Mouse (Mus musculus) limb, embryonic 15.5 days (tissue): ENCODE results near the gene Tbx5. TPM values are rescaled to one million over a fixed set of nuclear protein-coding genes. Genes with fewer than 3 reads are reported as not detected.

Source experiments
- ATAC-seq: fragments of 200-750 bp; cut with Nextera tagmentation; 2 replicates; pipeline ENCODE4 v1.8.0; 2017; ENCODE audit warnings: low read depth, moderate TSS enrichment; ENCODE audit not compliant: insufficient number of reproducible peaks, low FRiP score, low TSS enrichment
- H3K27ac ChIP-seq: fragments of 300-500 bp; sonication (generic); 2 replicates; pipeline ENCODE4 v1.5.1; 2015; ENCODE audit warnings: moderate library complexity, mild to moderate bottlenecking, inconsistent platforms
- H3K27me3 ChIP-seq: fragments of 300-500 bp; sonication (generic); 2 replicates; pipeline ENCODE4 v1.6.1; 2015; ENCODE audit warnings: inconsistent platforms
- H3K36me3 ChIP-seq: fragments of 300-500 bp; sonication (generic); 2 replicates; pipeline ENCODE4 v1.6.1; 2015; ENCODE audit warnings: inconsistent platforms
- H3K4me1 ChIP-seq: fragments of 300-500 bp; sonication (generic); 2 replicates; pipeline ENCODE4 v1.6.1; 2015; ENCODE audit warnings: inconsistent platforms
- H3K4me2 ChIP-seq: fragments of 300-500 bp; sonication (generic); 2 replicates; pipeline ENCODE4 v1.6.1; 2015; ENCODE audit warnings: mild to moderate bottlenecking, inconsistent platforms
- H3K4me3 ChIP-seq: fragments of 300-500 bp; sonication (generic); 2 replicates; pipeline ENCODE4 v1.5.1; 2015; ENCODE audit warnings: mild to moderate bottlenecking, inconsistent platforms
- H3K9ac ChIP-seq: fragments of 300-500 bp; sonication (generic); 2 replicates; pipeline ENCODE4 v1.6.1; 2015; ENCODE audit warnings: inconsistent platforms
- H3K9me3 ChIP-seq: fragments of 300-500 bp; sonication (generic); 2 replicates; pipeline ENCODE4 v1.6.1; 2016; ENCODE audit warnings: inconsistent platforms
- WGBS: fragments of 180-500 bp; shearing (Covaris S2); methylation state at CpG from one replicate; pipeline ENCODE4 v1.1.7; 2015; 5-methylcytosine and 5-hydroxymethylcytosine counted together
- polyA plus RNA-seq: library from polyadenylated mRNA; unstranded; fragments of >200 nt; fragmentation: Nextera tagmentation; extraction: Ambion mirVana; gene quantifications from 2 replicates; pipeline ENCODE4 v1.2.1, GENCODE M21; 2015

Gene Tbx5
- polyA plus RNA-seq: 18.1 and 21.3 TPM in 2 replicates

GRCm38 (mm10) chr5:119832479-119832796, at the start of gene Tbx5:
Tbx5 (plus strand) TSS chr5:119832668.
- Histone ChIP-seq H3K9ac (peak within 1 kb of the TSS; percentile 47), H3K4me2 (peak within 1 kb of the TSS; percentile 50), H3K27me3 (peaks cover 66% of the 10 kb centered on the region), H3K36me3 (no peaks in the 10 kb centered on the region), H3K4me3 (peak within 1 kb of the TSS; percentile 48), H3K4me1 (peaks cover 19% of the 10 kb centered on the region), H3K27ac (peak within 1 kb of the TSS; percentile 90), H3K9me3 (no peaks in the 10 kb centered on the region)
- WGBS: 4% methylated on average over 16 of the region's 16 CpGs
- no peak for ATAC-seq

- no peak overlapping the region for H3K27ac ChIP-seq
- WGBS: 87% methylated on average over 7 of the region's 7 CpGs
- no peak for ATAC-seq
Measured at GRCm38 (mm10) chr5:119785959-119786358, 46.5 kb upstream of the Tbx5 start.

GRCm38 (mm10) chr5:119791664-119792063, 40.8 kb upstream of the Tbx5 start:
- Histone ChIP-seq H3K27ac (peak overlapping the region; percentile 38; the same call in 1 of the 2 replicates), H3K9me3 (no peaks in the 10 kb centered on the region), H3K4me3 (no peak overlapping the region), H3K4me1 (peaks cover 10% of the 10 kb centered on the region), H3K9ac (no peak overlapping the region), H3K27me3 (peaks cover 45% of the 10 kb centered on the region), H3K4me2 (no peak overlapping the region), H3K36me3 (no peaks in the 10 kb centered on the region)
- 14% methylated on average over 5 of the region's 5 CpGs for WGBS
- ATAC-seq: no peak

More at GRCm38 (mm10) chr5:119785959-119786358, 46.5 kb upstream of the Tbx5 start:
- Histone ChIP-seq H3K9me3 (no peaks in the 10 kb centered on the region), H3K9ac (no peak overlapping the region), H3K4me2 (no peak overlapping the region), H3K4me3 (no peak overlapping the region), H3K4me1 (no peaks in the 10 kb centered on the region), H3K36me3 (no peaks in the 10 kb centered on the region), H3K27me3 (peaks cover 10% of the 10 kb centered on the region; the same call in 1 of the 2 replicates)

GRCm38 (mm10) chr5:119793972-119794371, 38.5 kb upstream of the Tbx5 start:
- WGBS: 10% methylated on average over 4 of the region's 4 CpGs
- no peak overlapping the region for H3K9ac ChIP-seq
- no peak overlapping the region for H3K4me3 ChIP-seq
- ATAC-seq: no peak
- H3K9me3 ChIP-seq: no peaks in the 10 kb centered on the region
- H3K4me2 ChIP-seq: no peak overlapping the region
- no peak overlapping the region for H3K27ac ChIP-seq
- H3K27me3 ChIP-seq: peaks cover 64% of the 10 kb centered on the region
- H3K4me1 ChIP-seq: peaks cover 16% of the 10 kb centered on the region
- H3K36me3 ChIP-seq: no peaks in the 10 kb centered on the region

- Histone ChIP-seq H3K4me1 (peaks cover 25% of the 10 kb centered on the region), H3K27me3 (peaks cover 78% of the 10 kb centered on the region), H3K27ac (no peak overlapping the region), H3K9me3 (no peaks in the 10 kb centered on the region), H3K4me3 (no peak overlapping the region), H3K36me3 (no peaks in the 10 kb centered on the region), H3K9ac (no peak overlapping the region), H3K4me2 (no peak overlapping the region)
- 12% methylated on average over 6 of the region's 6 CpGs for WGBS
- ATAC-seq: no peak
Measured at GRCm38 (mm10) chr5:119795376-119795775, 37.1 kb upstream of the Tbx5 start.

GRCm38 (mm10) chr5:119795777-119796176, 36.7 kb upstream of the Tbx5 start:
- peaks cover 82% of the 10 kb centered on the region for H3K27me3 ChIP-seq
- no peak for ATAC-seq
- H3K36me3 ChIP-seq: no peaks in the 10 kb centered on the region
- no peak overlapping the region for H3K27ac ChIP-seq
- no peak overlapping the region for H3K4me3 ChIP-seq
- H3K4me1 ChIP-seq: peaks cover 28% of the 10 kb centered on the region
- H3K4me2 ChIP-seq: no peak overlapping the region
- WGBS: 16% methylated on average over 3 of the region's 3 CpGs
- H3K9me3 ChIP-seq: no peaks in the 10 kb centered on the region
- no peak overlapping the region for H3K9ac ChIP-seq

GRCm38 (mm10) chr5:119796443-119797160, 35.9 kb upstream of the Tbx5 start:
- Histone ChIP-seq H3K4me2 (no peak overlapping the region), H3K27ac (0 out of 2 replicates have a peak overlapping the region, but pooled peaks have one; percentile 12)
- ATAC-seq: no peak

GRCm38 (mm10) chr5:119797580-119798150, 34.8 kb upstream of the Tbx5 start:
- Histone ChIP-seq H3K9ac (no peak overlapping the region), H3K27ac (0 out of 2 replicates have a peak overlapping the region, but pooled peaks have one; percentile 24), H3K4me1 (peaks cover 21% of the 10 kb centered on the region), H3K4me3 (peak overlapping the region; percentile 16), H3K4me2 (no peak overlapping the region), H3K27me3 (peaks cover 91% of the 10 kb centered on the region), H3K9me3 (no peaks in the 10 kb centered on the region), H3K36me3 (no peaks in the 10 kb centered on the region)
- WGBS: 7% methylated on average over 26 of the region's 26 CpGs
- no peak for ATAC-seq

More at GRCm38 (mm10) chr5:119796443-119797160, 35.9 kb upstream of the Tbx5 start:
- H3K9me3 ChIP-seq: no peaks in the 10 kb centered on the region
- H3K4me1 ChIP-seq: peaks cover 27% of the 10 kb centered on the region
- H3K36me3 ChIP-seq: no peaks in the 10 kb centered on the region
- H3K27me3 ChIP-seq: peaks cover 87% of the 10 kb centered on the region
- no peak overlapping the region for H3K9ac ChIP-seq
- 3% methylated on average over 33 of the region's 33 CpGs for WGBS
- peak overlapping the region; percentile 16 for H3K4me3 ChIP-seq

GRCm38 (mm10) chr5:119798261-119798660, 34.2 kb upstream of the Tbx5 start:
- no peak for ATAC-seq
- Histone ChIP-seq H3K4me3 (no peak overlapping the region), H3K9ac (no peak overlapping the region), H3K36me3 (no peaks in the 10 kb centered on the region), H3K27ac (peak overlapping the region; percentile 3; the same call in 1 of the 2 replicates), H3K9me3 (no peaks in the 10 kb centered on the region), H3K4me2 (no peak overlapping the region), H3K4me1 (peaks cover 22% of the 10 kb centered on the region), H3K27me3 (peaks cover 97% of the 10 kb centered on the region)
- WGBS: 26% methylated on average over 4 of the region's 4 CpGs

- Histone ChIP-seq H3K4me2 (no peak overlapping the region), H3K36me3 (no peaks in the 10 kb centered on the region), H3K27ac (peak overlapping the region; percentile 44), H3K27me3 (peaks cover 99% of the 10 kb centered on the region), H3K4me1 (peaks cover 28% of the 10 kb centered on the region), H3K9me3 (no peaks in the 10 kb centered on the region), H3K9ac (no peak overlapping the region), H3K4me3 (no peak overlapping the region)
- no peak for ATAC-seq
- WGBS: 11% methylated on average over 5 of the region's 5 CpGs
Measured at GRCm38 (mm10) chr5:119798713-119799418, 33.6 kb upstream of the Tbx5 start.

- Histone ChIP-seq H3K4me2 (no peak overlapping the region), H3K4me1 (peaks cover 28% of the 10 kb centered on the region), H3K27me3 (peaks cover 99% of the 10 kb centered on the region), H3K36me3 (no peaks in the 10 kb centered on the region), H3K9me3 (no peaks in the 10 kb centered on the region), H3K27ac (peak overlapping the region; percentile 52), H3K4me3 (no peak overlapping the region), H3K9ac (no peak overlapping the region)
- 17% methylated on average over 9 of the region's 9 CpGs for WGBS
- no peak for ATAC-seq
Measured at GRCm38 (mm10) chr5:119799419-119800242, 32.8 kb upstream of the Tbx5 start.
